Mouse (Mus musculus): ENCODE measurements around the gene Tpd52l2.

DNA sequence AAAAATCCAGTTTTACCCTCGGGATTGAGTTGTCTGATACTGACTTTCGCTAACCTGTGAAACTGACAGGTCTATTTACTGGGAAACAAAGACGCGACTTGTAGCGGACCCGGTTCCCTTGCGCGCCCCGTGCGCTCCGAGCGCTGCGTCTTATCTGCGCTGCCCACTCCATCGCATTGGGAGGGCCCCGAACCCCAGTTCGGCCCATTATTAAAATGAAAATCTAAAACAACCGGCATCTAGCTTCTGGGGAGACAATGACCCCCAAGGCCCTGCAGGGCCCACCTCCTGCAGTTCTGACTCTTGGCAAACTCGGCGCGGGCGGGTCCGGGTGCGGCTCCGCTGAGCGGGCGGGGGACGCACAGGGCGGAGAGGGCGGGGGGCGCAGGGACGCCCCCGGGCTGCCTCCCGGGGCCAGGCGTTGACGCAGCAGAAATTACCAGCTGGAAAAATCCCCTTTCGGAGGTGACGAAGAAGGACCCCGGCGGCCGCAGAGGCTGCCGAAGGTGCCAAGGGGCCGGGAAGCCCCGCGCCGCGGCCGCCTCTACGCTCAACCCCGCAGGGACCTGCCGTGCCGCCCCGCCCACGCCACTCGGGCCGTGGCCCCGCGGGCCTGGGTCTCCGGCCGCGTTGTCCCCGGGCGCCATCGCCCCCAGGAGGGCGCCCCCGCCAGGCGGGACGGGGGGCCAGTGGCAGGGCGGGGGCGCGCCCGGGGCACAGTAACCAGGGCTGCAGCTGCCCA lies 38.4 kb upstream of the Tpd52l2 start:
- no peak for TF ChIP-seq CTCF (IDR thresholded peaks at IDR 0.05; ENCODE audit: low read depth)
- TF ChIP-seq EP300 (IDR thresholded peaks at IDR 0.05; ENCODE audit: low read depth): no peak

Measured in heart, postnatal 0 days (tissue).